Mouse (Mus musculus) layer of hippocampus, postnatal 25 days (tissue): ENCODE data around the gene Lrrc25. TPM values are rescaled to one million over a fixed set of nuclear protein-coding genes. Genes with fewer than 3 reads are reported as not detected.
"Not testable (repeated sequence)": the region's sequence is repeated elsewhere in the genome, so short reads cannot be mapped to it uniquely, and the experiment has no call there.

Experiments used
- DNase-seq, 2 experiments: peaks; one replicate each; pipeline ENCODE4 v3.0.0; 2022; ENCODE audit warnings: mixed read lengths in 2 of 2, low spot score in 1 of 2; ENCODE audit errors: extremely low spot score in 1 of 2
- total RNA-seq, 2 experiments: library from RNA; stranded (reverse); gene quantifications; 2 replicates each; pipeline ENCODE4 v1.2.3; 2021

Lrrc25 gene
- total RNA-seq, result 1 to 10 TPM in 1 of 2 experiments, under 1 TPM in 1; 0.63 to 1.0 TPM

GRCm38 (mm10) chr8:70615894-70616293, at the start of gene Lrrc25:
TSS of gene Lrrc25 (plus strand) at chr8:70616155.
- no peak for DNase-seq

- no peak for DNase-seq
Observed at GRCm38 (mm10) chr8:70570360-70570759, 45.6 kb upstream of the Lrrc25 start.

- DNase-seq, result no peak
Observed at GRCm38 (mm10) chr8:70570990-70571389, 45.0 kb upstream of the Lrrc25 start.

GRCm38 (mm10) chr8:70574302-70574701, 41.7 kb upstream of the Lrrc25 start:
- DNase-seq, result no peak

GRCm38 (mm10) chr8:70574915-70575314, 41.0 kb upstream of the Lrrc25 start:
- DNase-seq, result no peak

GRCm38 (mm10) chr8:70577207-70577606, 38.7 kb upstream of the Lrrc25 start:
- no peak for DNase-seq

GRCm38 (mm10) chr8:70583476-70584387, 32.2 kb upstream of the Lrrc25 start:
- no peak for DNase-seq

GRCm38 (mm10) chr8:70584606-70585257, 31.2 kb upstream of the Lrrc25 start:
- DNase-seq, result no peak

- no peak for DNase-seq
Observed at GRCm38 (mm10) chr8:70585258-70585652, 30.7 kb upstream of the Lrrc25 start.

GRCm38 (mm10) chr8:70587955-70588354, 28.0 kb upstream of the Lrrc25 start:
- DNase-seq, result not testable (repeated sequence)

GRCm38 (mm10) chr8:70591569-70591968, 24.4 kb upstream of the Lrrc25 start:
- DNase-seq, result no peak

- DNase-seq, result no peak
Observed at GRCm38 (mm10) chr8:70593173-70593572, 22.8 kb upstream of the Lrrc25 start.

- peak in 1 of 2 experiments; percentile 49 for DNase-seq
Observed at GRCm38 (mm10) chr8:70593961-70594609, 21.9 kb upstream of the Lrrc25 start, which contains the start of gene Isyna1. TSS of gene Isyna1 (plus strand) at chr8:70594373.

GRCm38 (mm10) chr8:70594621-70595564, 21.1 kb upstream of the Lrrc25 start:
- no peak for DNase-seq

GRCm38 (mm10) chr8:70595811-70596210, 20.1 kb upstream of the Lrrc25 start:
- DNase-seq, result no peak

GRCm38 (mm10) chr8:70596216-70596615, 19.7 kb upstream of the Lrrc25 start:
- no peak for DNase-seq

- DNase-seq, result no peak
Observed at GRCm38 (mm10) chr8:70596775-70597416, 19.1 kb upstream of the Lrrc25 start.

GRCm38 (mm10) chr8:70597417-70598272, 18.3 kb upstream of the Lrrc25 start:
- DNase-seq, result no peak
